Mouse (Mus musculus): ENCODE data around the gene Gpatch2. TPM values are rescaled to one million over a fixed set of nuclear protein-coding genes. Genes with fewer than 3 reads are reported as not detected.

Gene Gpatch2
- 7.9 and 12.2 TPM in 2 replicates for polyA plus RNA-seq (2012; rRNA removed)

DNA sequence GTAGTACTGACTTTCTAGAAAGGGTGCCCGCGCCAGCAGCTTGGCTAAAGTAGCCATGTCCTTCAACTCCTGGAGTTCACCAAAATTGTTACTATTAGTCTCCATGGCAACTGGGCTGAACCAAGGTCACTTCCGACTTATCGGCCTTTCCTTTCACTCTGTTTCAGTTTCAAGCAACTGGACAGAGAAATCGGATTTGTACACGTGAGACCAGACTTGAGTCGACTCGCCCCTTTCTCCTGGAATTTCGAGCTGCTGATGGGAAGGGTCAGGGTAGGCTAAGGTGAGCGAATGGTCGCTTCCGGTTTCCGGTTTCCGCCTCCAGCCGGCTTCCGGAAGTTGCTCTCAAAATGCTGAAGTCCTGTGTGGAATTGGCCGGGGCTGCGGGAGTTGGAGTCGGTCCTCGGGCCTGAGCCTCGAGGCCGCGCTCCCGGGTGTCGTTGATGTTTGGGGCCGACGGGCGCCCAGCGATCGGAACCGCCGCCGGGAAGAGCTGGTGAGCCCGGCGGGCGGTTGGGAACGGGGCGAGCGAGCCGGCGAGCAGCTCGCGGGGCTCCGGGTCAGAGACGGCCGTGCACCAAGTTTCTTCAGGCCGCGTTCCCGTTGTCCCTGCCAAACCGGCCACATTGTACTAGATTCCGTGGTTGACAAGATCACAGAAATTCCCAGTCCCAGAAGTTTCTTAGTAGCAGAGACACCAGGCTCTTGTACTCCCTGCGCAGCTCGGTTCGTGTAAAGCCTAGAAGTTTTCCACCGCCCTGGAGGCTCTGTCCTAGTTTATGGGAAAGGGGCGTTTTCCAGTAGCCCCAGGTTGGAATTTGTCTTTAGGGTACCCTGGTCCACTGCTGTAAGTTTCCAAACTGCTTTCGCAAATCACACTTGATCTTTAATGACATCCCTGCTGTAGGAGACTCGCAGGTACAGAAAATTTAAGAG, at the start of gene Gpatch2, which contains the start of gene Spata17:
Gene Gpatch2, plus strand, starts transcription at position 328 of the 936 bp plus-strand sequence.
Gene Spata17, minus strand, starts transcription at position 285 of the 936 bp plus-strand sequence.
- DNase-seq (ENCODE audit: low read depth, low spot score): no peak

DNA sequence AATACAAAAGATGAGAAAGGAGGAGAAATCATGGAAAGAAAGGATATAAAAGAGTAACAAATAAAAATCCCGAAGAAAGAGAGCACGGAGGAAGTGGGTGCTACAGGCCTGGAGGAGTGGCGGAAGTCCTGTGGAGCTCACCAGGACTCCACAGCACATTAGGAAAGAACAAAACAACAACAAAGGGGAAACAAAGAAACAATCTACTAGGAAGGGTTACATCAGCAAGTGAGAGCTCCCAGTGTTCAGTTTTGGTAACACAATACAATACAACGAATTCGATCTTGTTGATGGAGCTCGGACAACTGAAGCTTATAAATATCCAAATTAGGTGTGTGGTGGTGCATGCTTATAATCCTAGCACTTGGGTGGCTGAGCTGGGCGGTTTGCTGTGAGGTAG, 45.7 kb upstream of the Gpatch2 start:
- DNase-seq (ENCODE audit: low read depth, low spot score): no peak
- WGBS: 88% methylated on average over 7 of the region's 7 CpGs

More for the DNA sequence above, at the start of gene Gpatch2, which contains the start of gene Spata17:
- WGBS: 1% methylated on average over 58 of the region's 58 CpGs

DNA sequence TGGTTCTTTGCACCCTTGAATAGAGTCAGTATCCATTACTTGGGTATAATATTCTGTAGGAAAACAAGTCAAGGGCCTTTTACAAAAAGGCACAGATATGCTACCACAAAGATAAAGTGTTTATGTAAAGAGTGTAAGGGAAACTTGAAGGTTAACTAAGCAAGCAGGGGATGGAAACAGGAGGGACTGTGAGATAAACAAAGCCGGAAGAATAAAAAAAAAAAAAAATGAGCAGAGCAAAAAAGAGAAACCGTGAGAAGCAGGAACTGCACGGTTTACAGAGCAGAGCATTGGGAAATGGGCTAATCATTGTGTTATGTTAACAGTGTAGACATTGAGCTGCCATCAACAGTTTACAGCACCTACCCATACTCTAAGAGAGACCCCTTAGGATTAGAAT, 44.9 kb upstream of the Gpatch2 start:
- DNase-seq (ENCODE audit: low read depth, low spot score): no peak
- WGBS: 38% methylated on average over 3 of the region's 3 CpGs

DNA sequence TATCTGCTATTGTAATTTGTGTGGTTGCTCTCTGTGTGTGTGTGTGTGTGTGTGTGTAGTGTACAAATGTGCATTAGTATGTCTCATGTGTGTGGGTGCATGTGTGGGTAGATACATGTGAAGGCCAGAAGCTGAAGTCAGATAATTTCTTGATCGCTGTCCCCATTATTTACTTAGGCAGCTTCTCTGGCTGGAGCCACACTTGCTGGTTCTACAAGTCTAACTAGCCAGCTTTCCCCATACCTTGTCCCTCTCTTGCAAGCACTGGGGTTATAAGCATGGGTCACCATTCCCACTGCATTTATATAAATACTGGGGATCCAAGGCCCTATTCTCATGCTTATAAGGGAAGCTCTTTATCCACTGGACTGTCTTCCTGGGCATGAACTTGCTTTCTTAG, 39.3 kb upstream of the Gpatch2 start:
- DNase-seq (ENCODE audit: low read depth, low spot score): no peak
- WGBS: 73% methylated on average over 1 of the region's 1 CpGs

DNA sequence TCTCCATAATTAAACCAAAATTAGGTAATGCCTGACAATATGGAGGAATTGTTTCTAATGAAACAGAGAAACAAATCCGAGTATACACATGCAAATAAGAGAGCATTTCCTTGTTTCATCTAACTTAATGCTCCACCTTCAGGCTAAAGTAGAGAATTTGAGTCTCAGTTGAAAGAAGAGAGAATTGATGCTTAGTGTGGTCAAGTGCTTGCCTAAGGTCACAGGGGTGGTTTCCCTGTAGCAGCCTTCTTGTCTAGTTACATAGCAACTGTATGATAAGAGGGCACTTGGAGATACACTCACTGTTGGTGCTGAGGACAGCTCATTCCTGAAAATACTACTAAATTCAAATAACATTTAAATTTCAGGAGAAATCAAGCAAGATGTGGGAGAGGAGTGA, 36.8 kb upstream of the Gpatch2 start:
- no peak for DNase-seq (ENCODE audit: low read depth, low spot score)
- WGBS: 78% methylated on average over 1 of the region's 1 CpGs

DNA sequence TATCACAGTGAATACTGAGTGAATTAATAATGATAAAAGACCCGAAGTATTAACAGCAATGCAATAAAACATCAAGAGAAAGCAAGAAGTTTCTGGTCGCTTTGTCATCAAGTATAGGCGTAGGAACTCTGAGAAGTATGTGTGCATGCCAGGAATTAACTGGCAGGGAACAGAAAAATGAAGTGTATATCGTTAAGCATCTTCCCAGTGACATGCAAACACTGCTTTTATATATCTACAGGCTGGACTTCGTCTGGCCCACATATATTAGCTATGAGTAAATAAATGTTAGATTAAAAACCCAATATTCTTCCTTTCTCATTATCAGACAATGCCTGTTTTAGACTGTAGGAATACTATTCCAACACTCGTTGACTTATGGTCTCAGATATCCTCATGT, 9.8 kb upstream of the Gpatch2 start:
- DNase-seq (ENCODE audit: low read depth, low spot score): no peak
- 72% methylated on average over 6 of the region's 6 CpGs for WGBS

DNA sequence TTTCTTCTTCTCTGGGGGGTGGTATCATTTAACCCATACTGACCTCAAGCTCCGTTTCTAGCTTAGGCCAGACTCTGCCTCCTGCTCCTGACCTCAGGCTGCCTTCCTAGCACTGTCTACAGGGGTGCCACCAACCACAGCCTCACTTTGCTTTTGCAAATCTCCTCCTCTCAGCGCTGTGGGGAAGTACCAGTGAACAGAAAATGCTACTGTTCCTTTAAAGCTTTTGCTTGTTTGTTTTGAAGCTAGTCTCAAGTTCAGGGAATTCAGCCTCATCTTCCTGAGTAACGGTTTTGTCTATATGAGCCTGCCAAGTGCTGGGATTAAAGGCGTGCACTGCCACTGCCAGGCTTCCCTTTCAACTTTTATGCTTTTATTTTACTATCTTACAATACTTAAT, 5.8 kb upstream of the Gpatch2 start:
- 50% methylated on average over 4 of the region's 4 CpGs for WGBS
- DNase-seq (ENCODE audit: low read depth, low spot score): no peak

DNA sequence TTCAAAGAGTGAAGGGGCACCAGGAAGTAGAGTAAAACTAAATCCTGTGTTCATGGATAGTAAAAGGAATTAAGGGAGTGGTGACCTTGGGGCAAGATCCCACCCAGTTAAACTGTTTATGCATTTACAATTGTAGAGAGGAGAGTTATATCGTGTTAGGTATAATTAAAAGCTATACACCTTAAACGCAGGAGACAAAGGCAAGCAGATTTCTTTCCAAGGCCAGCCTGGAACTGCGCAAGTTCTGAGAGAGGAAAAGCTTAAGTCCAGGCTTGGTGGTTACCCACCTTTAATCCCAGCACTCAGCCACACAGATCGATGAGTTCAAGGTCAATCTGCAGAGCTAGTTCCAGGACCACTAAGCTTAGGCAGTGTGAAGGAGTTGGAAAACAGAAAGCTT, 4.6 kb upstream of the Gpatch2 start:
- whole genome bisulfite sequencing: 39% methylated on average over 4 of the region's 4 CpGs

DNA sequence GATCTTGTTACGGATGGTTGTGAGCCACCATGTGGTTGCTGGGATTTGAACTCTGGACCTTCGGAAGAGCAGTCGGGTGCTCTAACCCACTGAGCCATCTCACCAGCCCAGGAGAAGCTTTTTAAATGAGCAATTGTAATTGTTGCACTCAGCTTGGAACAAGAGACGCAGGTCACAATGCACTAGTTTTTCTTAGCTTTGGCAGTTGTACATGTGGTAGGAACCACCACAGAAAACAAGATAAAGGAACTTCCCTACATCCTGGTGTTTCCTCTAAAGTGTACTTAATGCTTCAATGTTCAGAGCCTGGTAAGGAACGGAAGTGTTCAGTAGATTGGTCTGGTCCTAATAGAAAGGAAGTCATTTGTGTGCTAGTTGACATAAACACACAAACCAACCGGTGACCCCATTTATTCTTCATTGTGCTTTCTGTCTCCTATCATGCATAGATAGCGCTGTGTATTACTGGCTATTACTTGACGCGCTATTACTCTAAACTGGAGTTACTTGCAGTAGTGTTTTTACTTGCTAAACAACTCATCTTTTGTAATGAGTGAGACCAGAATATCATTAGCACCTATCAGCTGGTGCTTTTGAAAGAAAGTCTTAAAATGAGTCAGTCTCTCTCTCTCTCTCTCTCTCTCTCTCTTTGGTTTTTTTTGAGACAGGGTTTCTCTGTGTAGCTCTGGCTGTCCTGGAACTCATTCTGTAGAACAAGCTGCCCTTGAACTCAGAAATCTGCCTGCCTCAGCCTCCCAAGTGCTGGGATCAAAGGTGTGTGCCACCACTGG, 1.5 kb downstream of the Gpatch2 start:
- no peak for DNase-seq (ENCODE audit: low read depth, low spot score)
- WGBS: 85% methylated on average over 9 of the region's 9 CpGs

More for the DNA sequence above, 4.6 kb upstream of the Gpatch2 start:
- no peak for DNase-seq (ENCODE audit: low read depth, low spot score)

DNA sequence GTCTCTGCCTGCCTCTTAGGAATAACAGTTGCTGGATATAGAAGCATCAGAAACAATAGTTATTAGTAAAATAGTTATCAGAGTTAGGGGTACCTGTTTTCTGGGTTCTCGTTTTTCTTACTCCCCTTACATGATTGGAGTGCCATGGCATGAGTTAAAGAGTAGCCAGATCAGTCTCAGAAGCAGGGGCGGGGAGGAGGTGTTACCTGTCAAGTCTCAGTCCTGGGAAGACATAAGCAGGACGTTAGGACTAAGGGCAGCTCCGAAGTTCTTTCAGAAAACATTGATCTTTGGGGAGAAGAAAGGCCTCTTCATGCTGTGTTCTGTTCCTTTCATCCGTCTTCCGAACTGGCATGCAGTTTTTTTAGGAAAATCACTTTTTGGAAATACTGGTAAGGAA, 5.4 kb downstream of the Gpatch2 start:
- WGBS: 53% methylated on average over 6 of the region's 6 CpGs
- no peak for DNase-seq (ENCODE audit: low read depth, low spot score)

DNA sequence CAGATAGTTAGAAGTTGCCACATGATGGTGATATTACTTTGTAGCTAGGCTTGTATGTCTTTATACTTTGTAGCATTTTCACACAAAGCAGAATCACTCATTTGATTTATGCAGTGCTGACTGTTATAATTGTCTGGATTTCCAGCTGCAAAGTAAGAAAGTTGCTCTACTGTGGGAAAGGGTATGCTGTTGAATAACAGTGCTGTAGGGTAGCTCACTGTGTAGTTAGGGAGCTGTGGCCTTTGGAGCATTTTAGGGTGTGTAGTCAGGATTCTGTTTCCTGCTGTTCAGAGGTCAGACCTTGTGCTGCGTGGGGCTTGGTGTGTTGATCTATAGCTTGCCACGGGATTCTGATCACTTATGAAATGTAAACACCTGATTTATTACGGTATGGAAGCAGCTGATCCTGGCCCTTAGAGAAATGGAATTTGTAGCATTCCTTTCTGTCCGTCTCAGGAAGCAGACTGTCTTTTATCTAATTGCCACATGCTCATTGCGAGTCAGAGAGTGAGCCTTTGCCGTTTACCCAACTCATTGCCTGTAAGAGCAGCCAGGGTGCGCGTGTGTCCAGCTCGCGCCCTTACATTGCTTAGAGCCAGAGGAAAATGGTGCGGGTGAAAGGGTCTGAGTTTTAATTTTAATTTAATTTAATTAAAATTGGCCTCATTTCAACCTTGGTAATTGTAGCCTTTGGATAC, 11.2 kb downstream of the Gpatch2 start:
- 26% methylated on average over 11 of the region's 11 CpGs for WGBS
- no peak for DNase-seq (ENCODE audit: low read depth, low spot score)

DNA sequence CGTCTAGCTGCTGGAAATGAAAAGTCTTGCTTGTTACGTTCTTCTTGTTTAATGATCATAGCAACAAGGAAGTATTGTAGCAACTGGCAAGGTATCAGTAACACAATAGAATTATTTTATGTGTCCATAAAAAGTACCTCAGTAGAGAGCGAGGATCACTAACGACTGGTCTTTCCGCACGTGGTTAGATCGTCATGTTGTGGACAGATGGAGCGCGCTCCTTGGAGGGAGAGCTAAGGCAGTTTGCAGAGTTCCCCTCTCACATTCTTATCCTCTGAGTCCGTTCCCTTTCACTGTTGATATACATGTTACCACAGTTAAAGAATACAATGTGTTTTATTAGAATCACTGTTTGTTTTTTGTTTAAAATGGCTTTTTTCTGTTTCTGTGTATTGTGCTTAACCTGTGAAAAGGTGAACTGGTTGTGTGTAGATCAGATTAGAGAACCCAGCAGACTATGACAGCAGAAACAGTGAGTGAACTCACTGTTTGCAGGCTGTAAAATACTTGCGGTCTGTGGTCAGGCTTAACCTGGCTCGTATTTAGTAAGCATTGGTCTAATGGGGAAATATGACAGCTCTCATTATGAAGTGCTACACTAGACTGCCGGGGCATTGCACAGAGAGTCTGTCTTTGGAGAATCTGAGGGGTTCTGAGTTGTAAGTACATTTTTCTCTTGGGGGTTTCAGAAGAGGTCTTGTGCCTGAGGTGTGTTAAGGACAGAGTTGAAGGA, 13.3 kb downstream of the Gpatch2 start:
- DNase-seq (ENCODE audit: low read depth, low spot score): no peak
- WGBS: 14% methylated on average over 13 of the region's 13 CpGs

DNA sequence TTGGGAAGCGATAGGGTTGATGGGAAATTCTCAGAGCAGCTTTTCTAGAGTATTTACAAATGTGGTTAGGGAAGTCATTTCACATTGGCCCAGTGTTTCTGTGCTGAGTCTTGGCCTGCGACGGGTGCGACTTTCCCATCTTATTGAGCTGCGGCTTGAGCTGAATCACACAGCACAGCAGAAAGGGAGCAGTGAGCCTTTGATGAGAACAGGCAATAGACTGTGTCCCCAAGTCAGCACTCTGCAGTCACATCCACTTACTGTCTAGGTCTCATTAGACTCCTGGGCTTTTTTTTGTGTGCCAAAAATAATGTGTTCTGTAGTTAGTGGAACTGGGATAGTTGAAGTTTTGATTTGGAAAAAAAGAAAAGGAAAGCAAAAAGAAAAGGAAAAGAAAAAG, 14.9 kb downstream of the Gpatch2 start:
- WGBS: 88% methylated on average over 5 of the region's 5 CpGs

DNA sequence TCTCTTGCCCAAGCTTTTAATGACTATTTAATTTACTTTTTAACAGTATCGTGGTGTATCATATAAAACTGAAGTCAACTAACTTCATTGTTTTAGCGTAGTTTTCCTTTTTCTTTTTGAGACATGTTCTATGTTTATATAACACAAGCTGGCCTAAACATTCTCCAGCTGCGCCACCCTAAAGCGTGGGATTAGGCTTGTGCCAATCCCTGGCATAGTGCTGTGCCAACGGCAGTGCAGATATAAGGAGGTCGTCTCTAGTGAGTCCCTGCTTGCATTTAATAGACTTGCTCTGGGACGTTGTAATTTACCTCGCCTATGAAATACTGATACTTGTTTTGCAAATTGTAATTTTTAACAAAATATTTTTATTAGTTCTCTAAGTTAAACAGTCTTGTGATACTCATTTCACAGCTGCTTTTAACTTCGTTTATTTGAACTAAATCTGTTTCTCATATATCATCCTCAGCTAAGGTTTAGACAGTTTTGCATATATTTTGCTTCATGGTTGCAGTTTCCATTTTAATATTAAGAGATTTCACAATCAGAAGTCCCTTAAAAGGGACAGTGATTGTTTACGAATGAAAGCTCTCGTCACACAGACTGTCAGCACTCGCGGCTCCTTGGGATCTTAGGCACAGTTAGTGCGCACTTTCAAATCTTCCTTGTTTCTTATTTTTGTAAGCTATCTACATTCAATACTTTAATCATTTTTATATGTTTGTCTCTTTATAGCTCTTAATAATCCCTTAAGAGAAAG, 17.1 kb downstream of the Gpatch2 start:
- no peak for DNase-seq (ENCODE audit: low read depth, low spot score)
- 80% methylated on average over 14 of the region's 14 CpGs for WGBS

More for the DNA sequence above, 14.9 kb downstream of the Gpatch2 start:
- no peak for DNase-seq (ENCODE audit: low read depth, low spot score)

DNA sequence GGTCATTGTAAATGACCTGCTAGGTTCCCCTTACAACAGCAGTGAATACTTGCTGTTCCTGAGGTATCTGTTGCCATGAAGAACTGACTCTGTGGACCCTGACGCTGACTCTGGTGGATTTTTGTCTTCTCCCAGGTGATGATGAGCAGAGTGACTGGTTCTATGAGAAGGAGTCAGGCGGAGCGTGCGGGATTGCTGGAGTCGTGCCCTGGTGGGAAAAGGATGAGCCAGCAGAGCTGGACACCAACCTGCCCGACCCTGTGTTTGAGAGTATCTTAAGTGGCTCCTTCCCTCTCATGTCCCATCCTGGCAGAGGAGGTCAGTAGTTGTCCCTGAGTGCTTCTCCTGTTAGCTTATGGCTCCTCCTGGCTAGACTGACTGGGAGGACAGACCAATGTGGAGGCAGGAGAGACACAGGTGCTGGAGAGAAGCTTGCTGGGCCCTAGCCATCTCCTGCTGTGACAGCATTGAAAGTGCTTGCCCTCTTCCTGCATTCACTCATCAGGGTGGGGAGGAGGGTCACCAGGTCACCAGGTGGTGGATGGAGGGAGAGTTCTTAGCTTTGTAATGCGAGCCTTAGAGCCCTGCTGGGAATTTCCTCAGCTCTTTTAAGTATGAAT, 17.8 kb downstream of the Gpatch2 start:
- no peak for DNase-seq (ENCODE audit: low read depth, low spot score)
- WGBS: 85% methylated on average over 7 of the region's 7 CpGs

DNA sequence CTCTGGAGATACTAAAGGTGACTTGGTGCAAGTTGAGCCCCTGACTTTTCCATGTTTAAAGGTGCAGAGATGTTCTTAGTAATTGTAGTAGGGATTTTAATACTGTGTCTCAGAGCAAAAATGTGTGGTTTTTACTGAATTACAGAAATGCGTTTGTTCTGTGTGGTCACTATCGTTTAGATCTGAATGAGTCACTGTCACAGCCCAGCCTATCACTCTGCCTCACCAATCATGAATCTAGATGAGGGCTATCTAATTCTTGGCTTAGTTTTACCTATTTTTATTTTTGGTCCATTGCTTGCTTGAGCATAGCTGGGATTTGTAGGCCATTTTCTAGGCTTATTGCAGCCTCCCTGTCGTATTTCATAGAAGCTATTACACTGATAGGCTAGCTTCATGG, 19.9 kb downstream of the Gpatch2 start:
- WGBS: 78% methylated on average over 3 of the region's 3 CpGs
- DNase-seq (ENCODE audit: low read depth, low spot score): no peak

DNA sequence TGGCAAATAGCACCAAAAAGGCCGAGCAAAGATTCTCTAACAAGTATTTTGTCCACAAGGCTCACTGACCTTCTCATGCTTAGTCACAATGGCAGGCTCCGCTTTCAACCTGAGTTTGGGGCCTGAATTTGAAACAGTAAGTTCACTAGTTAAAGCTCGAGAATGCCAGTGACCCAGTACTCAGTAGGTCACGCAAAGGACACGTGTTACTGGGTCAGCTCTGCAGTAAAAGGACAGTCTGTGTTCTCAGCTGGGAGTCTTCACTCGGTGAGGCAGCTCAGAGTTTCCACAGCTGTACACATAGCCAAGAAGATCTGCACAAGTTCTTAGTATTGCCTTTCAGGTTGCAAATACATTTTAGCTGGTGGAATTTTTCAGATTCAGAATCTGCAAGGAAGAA, 21.0 kb downstream of the Gpatch2 start:
- no peak for DNase-seq (ENCODE audit: low read depth, low spot score)
- WGBS: 77% methylated on average over 6 of the region's 6 CpGs

DNA sequence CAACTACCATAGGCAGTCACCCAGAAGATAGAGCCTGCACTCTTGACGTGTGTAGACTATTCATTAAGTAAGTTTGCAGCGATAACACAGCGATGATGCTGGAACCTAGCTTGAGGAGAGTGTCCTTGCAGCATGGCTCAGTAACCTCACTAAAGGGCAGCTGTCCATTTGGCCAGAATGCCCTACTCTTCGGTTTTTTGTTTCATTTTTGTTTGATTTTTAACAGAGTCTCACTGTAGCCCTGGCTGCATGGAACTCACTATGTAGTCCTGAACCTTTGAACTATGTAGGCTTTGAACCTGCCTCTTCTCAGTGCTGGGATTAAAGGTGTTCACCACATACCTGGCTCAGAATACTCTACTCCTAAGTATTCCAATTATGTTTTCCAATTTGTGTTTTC, 22.8 kb downstream of the Gpatch2 start:
- WGBS: 90% methylated on average over 4 of the region's 4 CpGs
- no peak for DNase-seq (ENCODE audit: low read depth, low spot score)

All from large intestine, adult 2 months (tissue).